Mouse (Mus musculus) limb, embryonic 11.5 days (tissue): Measurements from ENCODE around the gene Pofut1. TPM values are rescaled to one million over a fixed set of nuclear protein-coding genes. Genes with fewer than 3 reads are reported as not detected.

Experiments
- ATAC-seq: fragments of 200-750 bp; cut with Nextera tagmentation; 2 replicates; pipeline ENCODE4 v1.8.0; 2017; ENCODE audit warnings: low read depth; ENCODE audit not compliant: insufficient number of reproducible peaks, low FRiP score, low TSS enrichment
- DNase-seq: peaks from one replicate; pipeline ENCODE4 v3.0.0-alpha.2; 2015; ENCODE audit warnings: low spot score
- H3K27ac ChIP-seq: fragments of 300-500 bp; sonication (generic); replicated peaks from 2 replicates; pipeline ENCODE4 v1.5.1; 2014; ENCODE audit warnings: low read depth, mild to moderate bottlenecking, low read length
- H3K27me3 ChIP-seq: fragments of 300-500 bp; sonication (generic); 2 replicates; pipeline ENCODE4 v1.6.1; 2014; ENCODE audit warnings: mild to moderate bottlenecking, low read length, mixed read lengths; ENCODE audit not compliant: control insufficient read depth, insufficient read depth
- H3K36me3 ChIP-seq: fragments of 300-500 bp; sonication (generic); 2 replicates; pipeline ENCODE4 v1.6.1; 2014; ENCODE audit warnings: mild to moderate bottlenecking, low read length, moderate library complexity, mixed read lengths; ENCODE audit not compliant: control insufficient read depth, insufficient read depth
- H3K4me1 ChIP-seq: fragments of 300-500 bp; sonication (generic); 2 replicates; pipeline ENCODE4 v1.6.1; 2014; ENCODE audit warnings: low read length, mixed read lengths; ENCODE audit not compliant: control insufficient read depth, insufficient read depth
- H3K4me2 ChIP-seq: fragments of 300-500 bp; sonication (generic); 2 replicates; pipeline ENCODE4 v1.6.1; 2014; ENCODE audit warnings: low read depth, mild to moderate bottlenecking, moderate library complexity; ENCODE audit not compliant: severe bottlenecking
- H3K4me3 ChIP-seq: fragments of 300-500 bp; sonication (generic); 2 replicates; pipeline ENCODE4 v1.5.1; 2014; ENCODE audit warnings: low read depth, low read length
- H3K9ac ChIP-seq: fragments of 300-500 bp; sonication (generic); 2 replicates; pipeline ENCODE4 v1.6.1; 2014; ENCODE audit warnings: mild to moderate bottlenecking, low read length
- H3K9me3 ChIP-seq: fragments of 300-500 bp; sonication (generic); 2 replicates; pipeline ENCODE4 v1.6.1; 2016; ENCODE audit warnings: low read length; ENCODE audit not compliant: control insufficient read depth
- WGBS: fragments of 180-500 bp; shearing (Covaris S2); extraction: QIAGEN DNeasy Blood & Tissue Kit; methylation state at CpG from one replicate; pipeline ENCODE4 v1.1.7; 2014; 5-methylcytosine and 5-hydroxymethylcytosine counted together
- polyA plus RNA-seq: library from polyadenylated mRNA; unstranded; fragments of >200 nt; fragmentation: Nextera tagmentation; extraction: Ambion mirVana; gene quantifications from 2 replicates; pipeline ENCODE4 v1.2.1, GENCODE M21; 2014

Gene Pofut1
- polyA plus RNA-seq, 1 experiment from 2014 or later, result 7.3 TPM

DNA sequence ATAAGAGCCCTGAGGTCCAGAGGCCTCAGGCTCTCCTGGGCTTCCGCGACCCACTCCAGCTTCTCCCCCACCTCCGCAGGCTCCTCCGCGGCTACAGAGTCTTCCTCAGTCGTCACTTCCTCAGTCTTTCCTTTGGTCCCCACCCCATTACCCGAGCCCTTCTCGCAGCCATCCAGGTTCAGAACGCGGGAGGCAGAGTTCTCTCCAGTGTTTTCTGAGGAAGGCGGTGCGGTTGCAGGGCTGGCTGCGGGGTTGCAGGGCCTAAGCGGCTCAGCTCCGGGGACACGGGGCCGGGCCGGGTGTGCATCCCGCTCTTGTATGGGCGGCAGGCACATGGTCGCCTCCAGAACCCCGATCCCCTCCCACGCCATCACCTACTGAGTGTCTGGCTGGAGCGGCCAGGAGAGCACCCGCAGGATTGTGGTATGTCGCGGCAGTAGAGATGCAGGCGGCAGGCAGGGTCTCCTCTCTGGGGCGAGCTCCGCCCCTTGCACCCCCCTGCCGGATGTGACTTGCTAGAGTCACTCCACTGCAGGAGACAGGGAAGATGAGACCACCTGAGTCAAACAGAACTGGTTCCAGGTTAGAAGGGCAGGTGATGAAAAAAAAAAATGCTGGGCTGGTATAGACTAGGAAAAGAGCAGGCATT lies 16.3 kb upstream of the Pofut1 start, which contains the start of gene Tspyl3:
TSS of gene Tspyl3 (minus strand) at position 496 of the 649 bp plus-strand sequence.
- 1% methylated on average over 31 of the region's 31 CpGs for WGBS
- DNase-seq (peak; percentile 73), ATAC-seq (peak; percentile 46; the same call in 1 of the 2 replicates)
- peaks cover 3% of the 10 kb centered on the region; the same call in 1 of the 2 replicates for H3K36me3 ChIP-seq
- 0 out of 2 replicates have a peak within 1 kb of the TSS, but pooled peaks have one; percentile 21 for H3K27ac ChIP-seq
- peak within 1 kb of the TSS; percentile 47 for H3K4me3 ChIP-seq
- no peaks in the 10 kb centered on the region for H3K9me3 ChIP-seq
- peak within 1 kb of the TSS; percentile 77 for H3K9ac ChIP-seq
- H3K4me1 ChIP-seq, result peaks cover 8% of the 10 kb centered on the region
- H3K4me2 ChIP-seq, result peak within 1 kb of the TSS; percentile 81
- H3K27me3 ChIP-seq, result no peaks in the 10 kb centered on the region

DNA sequence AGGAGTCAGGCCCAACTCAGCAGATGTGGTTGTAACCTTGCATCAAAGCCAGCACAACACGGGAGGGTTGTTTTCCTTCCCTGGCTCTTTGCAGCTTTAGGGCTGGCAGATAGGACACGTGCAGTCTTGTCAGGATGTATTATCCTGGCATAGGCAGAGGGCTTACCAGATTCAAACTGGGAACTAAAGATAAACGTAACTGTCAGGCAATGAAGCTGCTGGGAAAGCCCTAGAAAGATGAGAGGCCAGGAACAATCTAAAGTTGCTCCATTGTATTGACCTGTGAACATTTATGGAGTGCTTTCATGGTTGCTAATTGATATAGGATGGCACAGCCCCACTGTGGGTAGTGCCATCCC lies 15.8 kb upstream of the Pofut1 start:
- H3K9me3 ChIP-seq, result no peaks in the 10 kb centered on the region
- peak overlapping the region; percentile 81 for H3K4me2 ChIP-seq
- peaks cover 8% of the 10 kb centered on the region for H3K4me1 ChIP-seq
- peak overlapping the region; percentile 77; the same call in 1 of the 2 replicates for H3K9ac ChIP-seq
- peaks cover 3% of the 10 kb centered on the region; the same call in 1 of the 2 replicates for H3K36me3 ChIP-seq
- peak overlapping the region; percentile 47 for H3K4me3 ChIP-seq
- 3% methylated on average over 3 of the region's 3 CpGs for WGBS
- H3K27me3 ChIP-seq, result no peaks in the 10 kb centered on the region
- ATAC-seq (no peak), DNase-seq (no peak)
- no peak overlapping the region for H3K27ac ChIP-seq

- Histone ChIP-seq H3K9me3 (no peaks in the 10 kb centered on the region), H3K27me3 (no peaks in the 10 kb centered on the region), H3K36me3 (peaks cover 16% of the 10 kb centered on the region), H3K4me1 (peaks cover 8% of the 10 kb centered on the region), H3K27ac (no peak overlapping the region), H3K4me2 (no peak overlapping the region), H3K9ac (no peak overlapping the region), H3K4me3 (no peak overlapping the region)
- DNase-seq, result no peak
- WGBS, result 94% methylated on average over 4 of the region's 4 CpGs
- ATAC-seq, result no peak
Measured at GRCm38 (mm10) chr2:153227959-153228358, 13.4 kb upstream of the Pofut1 start.

GRCm38 (mm10) chr2:153228523-153228922 lies 12.8 kb upstream of the Pofut1 start:
- ATAC-seq (no peak), DNase-seq (no peak)
- H3K4me2 ChIP-seq, result no peak overlapping the region
- H3K27me3 ChIP-seq, result no peaks in the 10 kb centered on the region
- H3K9me3 ChIP-seq, result no peaks in the 10 kb centered on the region
- H3K4me1 ChIP-seq, result peaks cover 8% of the 10 kb centered on the region
- H3K9ac ChIP-seq, result no peak overlapping the region
- WGBS, result 84% methylated on average over 5 of the region's 5 CpGs
- no peak overlapping the region for H3K4me3 ChIP-seq
- peaks cover 16% of the 10 kb centered on the region for H3K36me3 ChIP-seq
- no peak overlapping the region for H3K27ac ChIP-seq

DNA sequence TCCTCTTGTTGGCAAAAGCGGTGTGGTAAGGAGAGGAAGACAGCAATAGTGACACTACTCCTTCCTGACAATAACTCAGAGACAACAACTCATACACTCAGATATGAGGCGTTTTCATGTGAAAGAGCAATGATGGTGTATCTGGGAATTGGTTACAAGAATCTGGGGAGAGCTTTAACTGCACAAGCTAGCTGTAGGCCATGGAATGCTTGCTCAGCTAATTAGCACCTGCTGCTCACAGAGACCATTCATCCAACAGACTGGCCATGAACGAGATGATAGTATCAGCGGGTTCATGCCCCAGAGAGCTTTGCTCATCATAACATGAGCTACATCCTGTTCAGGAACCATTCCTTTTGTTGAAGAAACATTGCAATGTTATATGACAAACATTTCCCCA lies 4.1 kb upstream of the Pofut1 start:
- H3K4me1 ChIP-seq, result peaks cover 11% of the 10 kb centered on the region
- ATAC-seq (no peak), DNase-seq (no peak)
- no peaks in the 10 kb centered on the region for H3K9me3 ChIP-seq
- 85% methylated on average over 4 of the region's 4 CpGs for WGBS
- no peak overlapping the region for H3K9ac ChIP-seq
- H3K36me3 ChIP-seq, result peaks cover 12% of the 10 kb centered on the region
- no peak overlapping the region for H3K27ac ChIP-seq
- H3K27me3 ChIP-seq, result no peaks in the 10 kb centered on the region
- no peak overlapping the region for H3K4me3 ChIP-seq
- H3K4me2 ChIP-seq, result no peak overlapping the region

- no peak for ATAC-seq
- no peak overlapping the region for H3K4me2 ChIP-seq
- no peaks in the 10 kb centered on the region for H3K9me3 ChIP-seq
- H3K27ac ChIP-seq, result no peak overlapping the region
- no peak for DNase-seq
- H3K27me3 ChIP-seq, result no peaks in the 10 kb centered on the region
- WGBS, result 63% methylated on average over 4 of the region's 4 CpGs
- H3K36me3 ChIP-seq, result peaks cover 8% of the 10 kb centered on the region
- peaks cover 11% of the 10 kb centered on the region for H3K4me1 ChIP-seq
- no peak overlapping the region for H3K4me3 ChIP-seq
- H3K9ac ChIP-seq, result no peak overlapping the region
Measured at GRCm38 (mm10) chr2:153237891-153238290, 3.4 kb upstream of the Pofut1 start.

DNA sequence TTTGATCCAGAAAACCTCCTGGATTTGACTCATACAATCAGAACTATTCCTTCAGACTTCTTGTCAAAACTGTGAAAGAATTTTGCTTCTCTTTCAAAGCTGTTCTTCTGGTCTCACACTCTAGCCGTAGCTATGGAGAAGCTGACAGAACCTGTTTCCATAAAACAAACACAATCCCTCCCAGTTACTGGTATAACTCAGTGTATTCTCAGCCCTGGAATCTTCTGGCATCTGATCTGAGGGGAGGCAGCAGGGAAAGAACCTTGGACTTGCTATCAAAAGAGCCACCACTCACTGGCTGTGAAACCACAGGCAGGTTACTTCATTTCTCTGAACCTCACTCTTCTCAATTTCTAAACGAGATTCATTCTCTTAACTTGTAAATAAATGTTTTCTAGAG lies 2.9 kb upstream of the Pofut1 start:
- Histone ChIP-seq H3K4me3 (no peak overlapping the region), H3K4me2 (no peak overlapping the region), H3K9me3 (no peaks in the 10 kb centered on the region), H3K9ac (no peak overlapping the region), H3K27me3 (no peaks in the 10 kb centered on the region), H3K4me1 (peaks cover 11% of the 10 kb centered on the region), H3K36me3 (peaks cover 8% of the 10 kb centered on the region), H3K27ac (no peak overlapping the region)
- DNase-seq, result no peak
- ATAC-seq, result no peak
- WGBS, result 83% methylated on average over 2 of the region's 2 CpGs

DNA sequence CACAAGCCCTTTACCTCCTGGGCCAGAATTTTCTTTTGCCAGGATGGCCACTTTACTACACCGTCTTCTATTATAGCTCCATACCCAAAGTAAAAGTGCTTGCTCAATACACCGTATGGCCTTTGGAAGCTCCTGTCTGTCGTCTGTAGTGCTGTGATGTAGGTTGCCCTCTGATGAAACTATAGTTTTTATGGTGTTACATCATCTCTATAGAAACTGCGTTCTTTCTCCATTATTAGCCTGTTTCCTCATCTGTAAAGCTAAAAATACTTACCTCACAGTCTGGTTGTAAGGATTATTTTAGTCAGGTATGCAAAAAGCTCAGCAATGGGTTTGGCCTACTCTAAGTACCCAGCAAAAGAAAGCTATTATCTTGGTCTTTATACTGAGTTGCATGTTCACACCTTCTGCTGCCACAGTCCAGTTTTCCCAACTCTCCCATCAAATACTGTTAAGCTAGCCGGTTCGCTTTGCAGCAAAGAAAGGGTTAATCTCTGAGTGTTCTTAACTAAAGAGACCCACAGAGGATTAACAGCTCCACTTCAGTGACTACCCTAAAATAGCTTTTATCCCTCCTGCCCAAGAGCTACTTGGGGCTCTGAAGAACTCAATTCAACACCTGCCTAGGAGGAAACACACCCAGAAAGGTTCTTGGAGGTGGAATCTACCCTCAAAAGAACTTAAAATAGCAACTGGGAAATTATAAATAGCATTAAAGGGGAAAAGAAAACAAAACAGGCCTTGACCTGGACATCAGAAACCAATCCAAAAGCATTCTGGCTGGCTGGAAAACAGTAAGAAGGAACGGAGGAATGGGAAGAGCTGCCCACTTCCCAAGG lies 2.1 kb upstream of the Pofut1 start:
- H3K9me3 ChIP-seq, result no peaks in the 10 kb centered on the region
- H3K27me3 ChIP-seq, result no peaks in the 10 kb centered on the region
- H3K4me3 ChIP-seq, result peak overlapping the region; percentile 92
- ATAC-seq, result no peak
- H3K4me2 ChIP-seq, result peak overlapping the region; percentile 75
- H3K9ac ChIP-seq, result peak overlapping the region; percentile 96
- H3K27ac ChIP-seq, result no peak overlapping the region
- peaks cover 11% of the 10 kb centered on the region for H3K4me1 ChIP-seq
- WGBS, result 71% methylated on average over 7 of the region's 7 CpGs
- no peak for DNase-seq
- peaks cover 4% of the 10 kb centered on the region for H3K36me3 ChIP-seq
